Mouse (Mus musculus) cortical plate, adult 2 months (tissue): ENCODE measurements around the gene Pole3.

ENCODE experiments used
- CTCF ChIP-seq: fragments of 200-500 bp; IDR thresholded peaks from 2 replicates; pipeline ENCODE4 v1.5.1; 2011; ENCODE audit warnings: mild to moderate bottlenecking, control low read depth, low read length; ENCODE audit not compliant: insufficient read depth; ENCODE audit errors: extremely low read depth
- POLR2A ChIP-seq: fragments of 200-500 bp; IDR thresholded peaks from 2 replicates; pipeline ENCODE4 v1.6.1; 2011; ENCODE audit warnings: mild to moderate bottlenecking, low read length, control low read depth; ENCODE audit not compliant: insufficient read depth; ENCODE audit errors: extremely low read depth

DNA sequence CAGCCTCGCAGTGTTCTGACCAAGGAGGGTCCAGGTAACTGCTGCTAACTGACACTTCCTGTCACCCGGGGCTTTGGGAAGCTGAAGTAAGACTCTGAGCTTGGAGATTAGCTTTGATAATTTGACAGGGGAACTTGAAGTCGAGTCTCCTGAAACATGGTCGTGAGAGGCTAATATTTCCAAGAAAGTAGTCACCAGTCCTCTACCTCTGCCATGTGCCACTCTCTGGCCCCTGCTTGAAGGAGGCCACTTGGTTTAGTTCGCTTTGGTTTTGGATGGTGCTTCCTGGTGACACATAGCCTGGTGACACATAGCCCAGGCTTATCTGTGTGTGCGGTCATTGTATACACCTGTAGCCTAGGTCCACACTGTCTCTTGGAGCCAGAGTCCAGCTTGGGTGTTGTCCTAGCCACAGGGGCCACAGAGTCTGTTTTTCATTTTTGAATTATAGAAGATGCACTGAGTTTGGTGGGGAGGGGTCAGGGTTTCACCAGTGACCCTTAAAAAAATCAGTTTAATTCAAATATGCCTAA is 35.0 kb upstream of the Pole3 start, which contains the start of gene Rgs3:
- no peak for TF ChIP-seq CTCF
- no peak for TF ChIP-seq POLR2A
